Comparison of ENCODE assay signal across 33 mouse cellular contexts in the genomic region with DNA sequence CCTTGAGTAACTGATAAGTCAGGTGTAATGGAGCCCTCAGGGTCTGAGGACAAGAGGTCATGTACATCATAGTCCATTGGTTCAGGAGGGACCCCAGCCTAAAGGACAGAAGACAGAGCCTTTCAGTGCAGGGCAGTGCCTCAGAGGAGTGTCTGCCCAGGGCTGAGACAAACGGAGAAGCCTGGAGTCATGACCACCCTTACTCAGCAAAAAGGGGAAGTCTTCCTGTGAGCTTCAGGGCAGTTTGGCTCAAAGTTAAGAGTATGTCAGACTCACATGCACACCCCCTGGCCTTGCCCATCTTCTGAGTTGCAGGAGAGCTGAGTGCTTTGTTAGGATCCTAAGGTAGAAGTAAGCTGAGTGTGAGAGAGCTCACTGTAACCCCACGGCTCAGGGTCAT. TPM values are rescaled to one million over a fixed set of nuclear protein-coding genes. Genes with fewer than 3 reads are reported as not detected.
DNase-seq lines count a peak whose midpoint lies in the region; ATAC-seq lines count a peak whose summit lies in the region.
"Had no signal": no experiment of that assay in that cellular context is flagged by ENCODE, and none has a peak within 500 bp of the region (broad histone marks: within the 10 kb centered on the region; RNA-seq: fewer than 3 reads in every experiment).

No protein-coding gene starts in this region.

- H3K4me1 ChIP-seq in midbrain, embryonic 11.5 days (ENCODE audit: control insufficient read depth, insufficient read depth, low read length) = no peaks in the 10 kb centered on the region
- H3K4me1 ChIP-seq in midbrain, embryonic 14.5 days (ENCODE audit: control insufficient read depth, insufficient read depth, low read length) = no peaks in the 10 kb centered on the region
- H3K4me1 ChIP-seq: forebrain, embryonic 10.5 days; hindbrain, embryonic 10.5 days; intestine, embryonic 15.5 days had no signal

- H3K9me3 ChIP-seq in midbrain, embryonic 11.5 days (ENCODE audit: control insufficient read depth, low read length) = no peaks in the 10 kb centered on the region
- no peaks in the 10 kb centered on the region for H3K9me3 ChIP-seq in midbrain, embryonic 14.5 days (ENCODE audit: control insufficient read depth, low read length)
- H3K9me3 ChIP-seq: forebrain, embryonic 13.5 days; heart, embryonic 10.5 days; hindbrain, embryonic 13.5 days; intestine, embryonic 15.5 days had no signal

- H3K4me2 ChIP-seq in midbrain, embryonic 11.5 days = no peak overlapping the region
- no peak overlapping the region for H3K4me2 ChIP-seq in midbrain, embryonic 14.5 days (ENCODE audit: low read length)
- H3K4me2 ChIP-seq: forebrain, embryonic 13.5 days; hindbrain, embryonic 13.5 days; intestine, embryonic 15.5 days had no signal

- no peak overlapping the region for H3K27ac ChIP-seq in midbrain, embryonic 11.5 days (ENCODE audit: low read depth, low read length)
- H3K27ac ChIP-seq in midbrain, embryonic 14.5 days (replicated peaks; ENCODE audit: low read depth, low read length) = no peak overlapping the region
- H3K27ac ChIP-seq: forebrain, embryonic 10.5 days; heart, embryonic 10.5 days; hindbrain, embryonic 10.5 days; intestine, embryonic 15.5 days had no signal

- 83% methylated on average over 2 of the region's 2 CpGs for WGBS in midbrain, embryonic 11.5 days
- WGBS in midbrain, embryonic 14.5 days = 89% methylated on average over 2 of the region's 2 CpGs

- peak; percentile 12 for DNase-seq in midbrain, embryonic 11.5 days (ENCODE audit: low spot score, missing footprints)
- DNase-seq in midbrain, embryonic 14.5 days = no peak
- DNase-seq in MEL-GATA-1-ER (ENCODE audit: extremely low read depth, low read depth) = peak; percentile 36
- DNase-seq in left cerebral cortex, adult 18-20 months (ENCODE audit: low spot score in 2 of 2) = no peak
- no peak for DNase-seq in right cerebral cortex, adult 2 months (ENCODE audit: low spot score in 2 of 2)
- DNase-seq in natural killer cell, adult 2 months (ENCODE audit: low spot score in 2 of 2) = no peak
- DNase-seq: adrenal gland, adult 8-10 months; adrenal gland, postnatal 25 days; cerebellum, adult 11-12 months; cerebellum, adult 8-10 months; cerebellum, postnatal 10 days; cerebellum, postnatal 36 days; gastrocnemius, postnatal 10 days; heart, adult 18-20 months had no signal

- no peaks in the 10 kb centered on the region for H3K27me3 ChIP-seq in midbrain, embryonic 11.5 days (ENCODE audit: control insufficient read depth, insufficient read depth, low read length)
- H3K27me3 ChIP-seq in midbrain, embryonic 14.5 days (ENCODE audit: control insufficient read depth, insufficient read depth, low read length) = no peaks in the 10 kb centered on the region
- H3K27me3 ChIP-seq: forebrain, embryonic 13.5 days; hindbrain, embryonic 13.5 days; intestine, embryonic 15.5 days had no signal

- peaks cover 2% of the 10 kb centered on the region; the same call in 1 of the 2 replicates for H3K36me3 ChIP-seq in midbrain, embryonic 11.5 days (ENCODE audit: control insufficient read depth, insufficient read depth, low read length)
- H3K36me3 ChIP-seq in midbrain, embryonic 14.5 days (ENCODE audit: control insufficient read depth, insufficient read depth, low read length) = peaks cover 8% of the 10 kb centered on the region; the same call in 1 of the 2 replicates

- no peak overlapping the region for H3K9ac ChIP-seq in midbrain, embryonic 11.5 days (ENCODE audit: low read length)
- H3K9ac ChIP-seq in midbrain, embryonic 14.5 days (replicated peaks; ENCODE audit: low read length) = no peak overlapping the region
- H3K9ac ChIP-seq: forebrain, embryonic 13.5 days; hindbrain, embryonic 13.5 days; intestine, embryonic 15.5 days had no signal

- no peak overlapping the region for H3K4me3 ChIP-seq in midbrain, embryonic 11.5 days (ENCODE audit: low read depth, low read length)
- H3K4me3 ChIP-seq in midbrain, embryonic 14.5 days (replicated peaks; ENCODE audit: low read depth, low read length) = no peak overlapping the region
- H3K4me3 ChIP-seq: forebrain, embryonic 10.5 days; forebrain, embryonic 13.5 days; heart, embryonic 10.5 days; hindbrain, embryonic 10.5 days; hindbrain, embryonic 13.5 days; intestine, embryonic 15.5 days had no signal

- no peak for ATAC-seq in midbrain, embryonic 11.5 days (ENCODE audit: low FRiP score)
- no peak for ATAC-seq in midbrain, embryonic 14.5 days (ENCODE audit: low FRiP score, low TSS enrichment)
- ATAC-seq in hematopoietic stem cell, adult 5-6 weeks (replicated peaks in 1 of 2; ENCODE audit: insufficient read depth in 1 of 2, low FRiP score in 2 of 2, low TSS enrichment in 1 of 2, low read depth in 1 of 2, poor library complexity in 2 of 2, severe bottlenecking in 2 of 2) = peak; percentile 70 to 91
- ATAC-seq: CD4-positive, CD25-positive, alpha-beta regulatory T cell, adult 4 months; forebrain, embryonic 13.5 days; forebrain, embryonic 16.5 days; hindbrain, embryonic 16.5 days; intestine, embryonic 15.5 days had no signal

RNA-seq across cellular contexts. Expression of a gene that starts 39.4 kb away (rescaled TPM):
- polyA plus RNA-seq in midbrain, embryonic 11.5 days (2014; fragmentation: Nextera tagmentation; extraction: Ambion mirVana) = 0.34 and 0.47 TPM in 2 replicates
- 8.4 and 15.6 TPM in 2 replicates for polyA plus RNA-seq in midbrain, embryonic 14.5 days (2014; fragmentation: Nextera tagmentation; extraction: Ambion mirVana)
- not detected in 2 replicates for total RNA-seq in hematopoietic stem cell, adult 5-6 weeks (2017)
- 100 to 1,000 TPM; 114 to 120 TPM for total RNA-seq in left cerebral cortex, adult 18-20 months (2021)
- total RNA-seq: gastrocnemius, adult 18-20 months; gastrocnemius, postnatal 4 days; heart, adult 18-20 months had no signal
- polyA plus RNA-seq: CD4-positive, CD25-positive, alpha-beta regulatory T cell, adult 4 months; heart, postnatal 0 days had no signal

RNA-seq across cellular contexts. Expression of a gene that starts 54.5 kb away (rescaled TPM):
- polyA plus RNA-seq in midbrain, embryonic 11.5 days (2014; fragmentation: Nextera tagmentation; extraction: Ambion mirVana) = not detected in 2 replicates
- polyA plus RNA-seq in midbrain, embryonic 14.5 days (2014; fragmentation: Nextera tagmentation; extraction: Ambion mirVana) = not detected in 2 replicates
- not detected in 2 replicates for total RNA-seq in hematopoietic stem cell, adult 5-6 weeks (2017)
- total RNA-seq in left cerebral cortex, adult 18-20 months (2021) = 1 to 10 TPM; 1.0 to 1.3 TPM
- total RNA-seq: adrenal gland, adult 8-10 months; adrenal gland, postnatal 25 days; gastrocnemius, adult 18-20 months; gastrocnemius, postnatal 10 days; gastrocnemius, postnatal 4 days; heart, adult 18-20 months; heart, postnatal 25 days had no signal
- polyA plus RNA-seq: brain, embryonic 14.5 days; C2C12; CD4-positive, CD25-positive, alpha-beta regulatory T cell, adult 4 months; embryonic facial prominence, embryonic 11.5 days; embryonic facial prominence, embryonic 14.5 days; forebrain, embryonic 10.5 days; forebrain, embryonic 13.5 days; forebrain, embryonic 16.5 days; heart, embryonic 10.5 days; heart, embryonic 14.5 days; heart, postnatal 0 days; hindbrain, embryonic 10.5 days; hindbrain, embryonic 13.5 days; intestine, embryonic 15.5 days had no signal

Comparison
In these comparisons a context has a peak if more than half of its experiments do, and no peak if none do; other contexts are left out.
1. DNase-seq: peak in midbrain, embryonic 11.5 days (single experiment) and MEL-GATA-1-ER (single experiment); none in midbrain, embryonic 14.5 days (single experiment), left cerebral cortex, adult 18-20 months (0 of 2), right cerebral cortex, adult 2 months (0 of 2) and natural killer cell, adult 2 months (0 of 2).
2. ATAC-seq: peak in hematopoietic stem cell, adult 5-6 weeks (2 of 2); none in midbrain, embryonic 11.5 days (single experiment) and midbrain, embryonic 14.5 days (single experiment).
3. RNA of a gene that starts 39.4 kb away (total RNA-seq): 114 to 120 TPM in left cerebral cortex, adult 18-20 months; not detected in hematopoietic stem cell, adult 5-6 weeks; every median in the first group is over 100 times any median in the second.